Mouse (Mus musculus) brain, adult 2 months (tissue): ENCODE measurements at regions not wholly inside any gene's neighbourhood (a gene's known extent, or its start where the extent isn't known, plus 50 kb on each side); places are given as distances from the start of the nearest gene placed in this dataset.
"Not testable (repeated sequence)": the region's sequence is repeated elsewhere in the genome, so short reads cannot be mapped to it uniquely, and the experiment has no call there.

Source experiments
- DNase-seq: peaks from one replicate; pipeline ENCODE4 v3.0.0; 2011; ENCODE audit warnings: low read depth, low spot score

DNA sequence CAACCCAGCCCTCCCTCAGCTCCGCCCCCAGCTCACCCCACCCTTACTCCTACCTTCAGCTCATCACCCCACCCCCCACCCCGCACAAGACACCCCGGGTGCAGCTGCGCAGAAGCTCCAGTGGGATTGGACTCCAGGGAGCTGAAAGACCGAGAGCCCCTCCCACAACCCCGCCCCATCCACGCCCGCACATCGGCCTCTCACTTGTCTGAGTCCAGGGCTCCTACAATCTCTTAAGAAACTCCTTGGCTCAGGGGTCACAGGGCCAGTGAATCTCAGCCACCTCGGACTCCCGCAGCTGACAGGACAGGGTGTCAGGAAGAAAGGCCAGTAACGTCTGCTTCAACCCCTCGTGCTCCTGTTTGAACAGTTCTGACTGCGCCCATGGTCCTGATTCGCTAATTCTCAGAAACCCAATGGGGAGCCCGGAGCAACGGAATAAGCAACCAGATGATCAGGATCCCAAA is 120.7 kb downstream of the Map1s start:
- DNase-seq = peak; percentile 49

DNA sequence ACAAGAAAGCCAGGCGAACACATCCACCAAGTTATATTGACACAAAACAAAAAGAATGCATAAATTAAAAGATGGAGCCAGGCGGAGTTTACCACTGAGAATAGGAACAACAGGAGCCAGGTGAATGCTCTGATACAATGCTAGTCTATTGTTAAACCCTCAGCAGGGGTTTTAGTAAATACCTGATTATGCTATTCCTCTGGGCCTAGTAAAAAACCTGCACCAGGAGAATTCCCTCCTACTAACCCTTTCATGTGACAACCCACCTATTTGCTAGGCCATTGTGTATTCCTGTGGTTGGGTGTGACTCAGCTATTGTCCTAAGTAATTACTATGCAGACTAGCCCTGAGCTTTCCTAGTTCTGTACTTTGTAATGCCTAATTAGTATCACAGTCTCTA is 122.8 kb downstream of the Map1s start:
- not testable (repeated sequence) for DNase-seq
